Mouse (Mus musculus) kidney, adult 2 months (tissue): ENCODE results near the gene Elk3.

Experiments
- CTCF ChIP-seq: fragments of 200-500 bp; conservative IDR thresholded peaks from 2 replicates; pipeline ENCODE4 v1.5.1; 2011; ENCODE audit warnings: low read depth, mild to moderate bottlenecking, control low read depth, low read length, moderate library complexity, mixed read lengths; ENCODE audit not compliant: insufficient read depth, insufficient read length
- POLR2A ChIP-seq: fragments of 200-500 bp; IDR thresholded peaks from one replicate; pipeline ENCODE4 v1.6.1; 2011; ENCODE audit warnings: low read depth, low read length, control low read depth

- no peak for TF ChIP-seq POLR2A
- peak; percentile 25; the same call in 1 of the 2 replicates for TF ChIP-seq CTCF
Measured at GRCm38 (mm10) chr10:93283258-93283657, 27.7 kb downstream of the Elk3 start.
